Mouse (Mus musculus) thymus, adult 2 months (tissue): Measurements from ENCODE around the gene Tex50. TPM values are rescaled to one million over a fixed set of nuclear protein-coding genes. Genes with fewer than 3 reads are reported as not detected.
A peak's percentile ranks its signal among the peaks of the same experiment; 100 is the strongest.

ENCODE experiments used
- DNase-seq: peaks from one replicate; pipeline ENCODE4 v3.0.0; 2021
- H3K27ac ChIP-seq: fragments of 200-500 bp; 2 replicates; pipeline ENCODE4 v1.5.1; 2012; ENCODE audit warnings: low read length, control low read depth; ENCODE audit not compliant: control insufficient read depth, insufficient read depth
- H3K27me3 ChIP-seq: fragments of 200-500 bp; 2 replicates; pipeline ENCODE4 v1.6.1; 2012; ENCODE audit warnings: mild to moderate bottlenecking, low read length, moderate library complexity, mixed read lengths; ENCODE audit not compliant: control insufficient read depth, insufficient read depth
- H3K36me3 ChIP-seq: fragments of 200-500 bp; 2 replicates; pipeline ENCODE4 v1.6.1; 2012; ENCODE audit warnings: mild to moderate bottlenecking, low read length, moderate library complexity; ENCODE audit not compliant: control insufficient read depth, insufficient read depth
- H3K4me1 ChIP-seq: fragments of 200-500 bp; replicated peaks from 2 replicates; pipeline ENCODE4 v1.6.1; 2012; ENCODE audit warnings: low read length; ENCODE audit not compliant: control insufficient read depth, insufficient read depth
- H3K4me3 ChIP-seq: fragments of 200-500 bp; 2 replicates; pipeline ENCODE4 v1.5.1; 2012; ENCODE audit warnings: mild to moderate bottlenecking, low read length, control low read depth, moderate library complexity; ENCODE audit not compliant: control insufficient read depth, insufficient read depth
- CTCF ChIP-seq: fragments of 200-500 bp; IDR thresholded peaks from 2 replicates; pipeline ENCODE4 v1.5.1; 2012; ENCODE audit warnings: mild to moderate bottlenecking, control low read depth, low read length, moderate library complexity, borderline replicate concordance; ENCODE audit not compliant: control insufficient read depth, poor library complexity, insufficient read depth; ENCODE audit errors: extremely low read depth
- POLR2A ChIP-seq: fragments of 200-500 bp; IDR thresholded peaks from 2 replicates; pipeline ENCODE4 v1.6.1; 2012; ENCODE audit warnings: mild to moderate bottlenecking, low read length, control low read depth, moderate library complexity; ENCODE audit not compliant: control insufficient read depth, poor library complexity, insufficient read depth; ENCODE audit errors: extremely low read depth
- WGBS: fragments of 180-500 bp; shearing (Covaris S2); methylation state at CpG from one replicate; pipeline ENCODE4 v1.1.7; 2018; 5-methylcytosine and 5-hydroxymethylcytosine counted together
- polyA plus RNA-seq: library from polyadenylated mRNA; depleted of rRNA; stranded (reverse); fragments of >200 nt; gene quantifications from 2 replicates; pipeline ENCODE4 v1.2.3, GENCODE M21; 2012

Tex50 gene
- polyA plus RNA-seq, 1 experiment = not detected

GRCm38 (mm10) chr1:161143216-161143615 lies 15.9 kb downstream of the Tex50 start:
- no peaks in the 10 kb centered on the region for H3K36me3 ChIP-seq
- H3K4me1 ChIP-seq = peaks cover 5% of the 10 kb centered on the region
- DNase-seq = no peak
- 95% methylated on average over 7 of the region's 7 CpGs for WGBS
- TF ChIP-seq CTCF (no peak), POLR2A (no peak)
- H3K4me3 ChIP-seq = no peak overlapping the region
- no peaks in the 10 kb centered on the region for H3K27me3 ChIP-seq
- H3K27ac ChIP-seq = no peak overlapping the region

DNA sequence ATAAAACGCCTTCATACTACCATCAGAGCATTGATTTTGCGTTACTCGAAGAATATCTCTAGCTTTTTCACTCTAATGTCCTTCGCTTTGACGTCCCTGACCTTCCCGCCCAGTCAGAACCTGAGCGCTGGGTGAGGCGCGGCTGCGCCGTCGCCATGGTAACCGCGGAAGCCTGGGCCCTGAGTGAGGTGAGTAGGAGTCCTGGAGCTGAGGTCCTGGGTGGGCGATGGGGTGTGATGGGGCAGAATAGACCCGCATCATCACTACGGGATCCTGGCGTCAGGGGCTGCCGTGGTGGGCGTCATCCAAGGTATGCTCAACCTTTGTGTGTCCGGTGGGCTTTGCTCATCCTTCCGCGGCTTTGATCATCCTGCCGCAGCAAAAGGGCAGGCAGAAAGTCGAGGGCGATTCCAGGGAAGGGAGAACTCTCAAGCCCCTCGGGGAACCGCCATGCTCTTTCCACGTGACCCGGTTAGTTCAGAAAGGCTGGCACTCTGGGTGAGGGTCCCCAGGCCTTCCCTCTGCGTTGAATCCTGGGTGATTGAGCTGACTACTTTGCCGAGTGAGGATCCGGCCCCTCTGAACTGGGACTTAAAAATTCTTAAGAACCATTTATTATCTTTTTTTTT lies 16.5 kb downstream of the Tex50 start, which contains the start of gene Ankrd45:
Gene Ankrd45, plus strand, starts transcription at position 161 of the 629 bp plus-strand sequence.
- no peak within 1 kb of the TSS for H3K4me3 ChIP-seq

DNA sequence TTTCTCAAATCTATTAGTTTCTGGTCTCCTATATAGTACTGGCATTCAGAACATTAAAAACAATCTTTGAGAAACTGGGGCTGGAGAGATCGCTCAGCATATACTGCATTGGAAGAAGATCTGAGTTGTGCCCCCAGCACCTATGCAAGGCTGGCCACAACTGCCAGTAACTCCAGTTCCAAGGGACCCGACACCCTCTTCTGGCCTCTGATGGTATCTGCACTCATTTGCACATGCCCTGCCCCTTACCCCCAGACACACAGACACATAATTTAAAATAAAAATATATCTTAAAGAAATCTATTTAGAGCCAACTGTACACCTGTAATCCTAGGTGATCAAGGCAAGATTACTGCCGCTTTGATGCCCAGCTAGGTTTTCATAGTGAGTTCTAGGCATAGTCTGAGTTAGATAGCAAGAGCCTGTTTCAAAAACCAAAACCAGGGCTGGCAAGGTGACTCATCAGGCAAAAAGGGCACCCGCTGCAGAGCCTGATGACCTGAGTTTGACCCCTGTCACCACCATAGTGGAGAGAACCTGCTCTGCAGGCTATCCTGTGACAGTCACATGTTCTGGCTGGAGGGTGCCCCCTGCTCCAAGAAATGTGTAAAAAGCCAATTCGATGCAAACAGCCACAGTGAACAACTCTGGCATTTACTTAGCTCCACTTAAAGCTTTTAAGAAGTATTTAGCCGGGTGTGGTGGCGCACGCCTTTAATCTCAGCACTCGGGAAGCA lies 18.9 kb downstream of the Tex50 start:
- no peaks in the 10 kb centered on the region for H3K36me3 ChIP-seq
- TF ChIP-seq CTCF (no peak), POLR2A (no peak)
- WGBS = 91% methylated on average over 9 of the region's 9 CpGs
- H3K27me3 ChIP-seq = no peaks in the 10 kb centered on the region
- DNase-seq = no peak
- no peak overlapping the region for H3K4me3 ChIP-seq
- peaks cover 5% of the 10 kb centered on the region for H3K4me1 ChIP-seq
- H3K27ac ChIP-seq = no peak overlapping the region

More for the DNA sequence above, 16.5 kb downstream of the Tex50 start, which contains the start of gene Ankrd45:
- peaks cover 5% of the 10 kb centered on the region for H3K4me1 ChIP-seq
- 22% methylated on average over 33 of the region's 33 CpGs for WGBS
- peak; percentile 34 for DNase-seq
- no peaks in the 10 kb centered on the region for H3K36me3 ChIP-seq
- no peaks in the 10 kb centered on the region for H3K27me3 ChIP-seq
- no peak for TF ChIP-seq CTCF
- TF ChIP-seq POLR2A = no peak
- H3K27ac ChIP-seq = no peak within 1 kb of the TSS

GRCm38 (mm10) chr1:161139496-161139895 lies 19.6 kb downstream of the Tex50 start:
- no peak for DNase-seq
- TF ChIP-seq CTCF (no peak), POLR2A (no peak)
- H3K36me3 ChIP-seq = no peaks in the 10 kb centered on the region
- no peaks in the 10 kb centered on the region for H3K27me3 ChIP-seq
- no peak overlapping the region for H3K27ac ChIP-seq
- 75% methylated on average over 2 of the region's 2 CpGs for WGBS
- no peak overlapping the region for H3K4me3 ChIP-seq
- peaks cover 5% of the 10 kb centered on the region for H3K4me1 ChIP-seq

GRCm38 (mm10) chr1:161130726-161131664 lies 28.1 kb downstream of the Tex50 start, which contains the start of gene Klhl20:
Gene Klhl20 (minus strand): TSS chr1:161131511.
- Histone ChIP-seq H3K27me3 (no peaks in the 10 kb centered on the region), H3K4me1 (no peaks in the 10 kb centered on the region; the same call in 1 of the 2 replicates), H3K4me3 (peak within 1 kb of the TSS; percentile 92), H3K27ac (peak within 1 kb of the TSS; percentile 77), H3K36me3 (no peaks in the 10 kb centered on the region)
- DNase-seq = peak; percentile 94
- under 1% methylated on average over 41 of the region's 41 CpGs for WGBS
- no peak for TF ChIP-seq CTCF
- TF ChIP-seq POLR2A = peak; percentile 92

GRCm38 (mm10) chr1:161126461-161126860 lies 32.7 kb downstream of the Tex50 start:
- DNase-seq = no peak
- no peak overlapping the region for H3K4me3 ChIP-seq
- no peaks in the 10 kb centered on the region for H3K27me3 ChIP-seq
- WGBS = 94% methylated on average over 1 of the region's 1 CpGs
- no peaks in the 10 kb centered on the region; the same call in 1 of the 2 replicates for H3K4me1 ChIP-seq
- no peak overlapping the region for H3K27ac ChIP-seq
- TF ChIP-seq POLR2A = no peak
- TF ChIP-seq CTCF = no peak
- H3K36me3 ChIP-seq = no peaks in the 10 kb centered on the region
